Mouse (Mus musculus) adrenal gland, adult 8-10 months (tissue): ENCODE measurements around the gene Fyb. TPM values are rescaled to one million over a fixed set of nuclear protein-coding genes. Genes with fewer than 3 reads are reported as not detected.

Experiments used
- DNase-seq: peaks from one replicate; pipeline ENCODE4 v3.0.0; 2022
- total RNA-seq, 4 experiments: library from RNA; stranded (reverse); gene quantifications; 2 replicates each; pipeline ENCODE4 v1.2.4; 2022

Fyb gene
- total RNA-seq, 4 experiments from 2014 or later = 19.1 to 48.4 (median 40.8) TPM

- no peak for DNase-seq
Measured at GRCm38 (mm10) chr15:6661951-6662350, 139.3 kb downstream of the Fyb start.

- no peak for DNase-seq
Measured at GRCm38 (mm10) chr15:6663991-6664390, 141.3 kb downstream of the Fyb start.

DNA sequence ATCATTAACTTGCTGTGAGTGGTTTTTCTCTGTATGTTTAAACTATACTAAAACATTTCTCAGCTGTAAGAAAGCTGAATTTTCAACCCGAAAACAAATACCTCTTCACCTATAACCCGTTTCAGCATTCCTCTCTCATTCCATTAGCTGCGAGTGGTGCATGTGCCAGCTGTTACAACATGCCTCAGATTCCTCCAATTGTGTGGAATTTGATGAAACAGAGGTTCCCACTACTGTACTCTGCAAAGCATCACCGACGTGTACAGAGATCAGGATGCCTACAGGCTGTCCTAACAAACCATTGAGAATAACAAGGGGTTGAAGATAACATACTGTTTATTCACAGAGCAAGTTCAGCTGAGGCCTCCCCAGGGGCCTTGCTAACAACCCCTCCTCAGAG is 143.4 kb downstream of the Fyb start:
- no peak for DNase-seq

DNA sequence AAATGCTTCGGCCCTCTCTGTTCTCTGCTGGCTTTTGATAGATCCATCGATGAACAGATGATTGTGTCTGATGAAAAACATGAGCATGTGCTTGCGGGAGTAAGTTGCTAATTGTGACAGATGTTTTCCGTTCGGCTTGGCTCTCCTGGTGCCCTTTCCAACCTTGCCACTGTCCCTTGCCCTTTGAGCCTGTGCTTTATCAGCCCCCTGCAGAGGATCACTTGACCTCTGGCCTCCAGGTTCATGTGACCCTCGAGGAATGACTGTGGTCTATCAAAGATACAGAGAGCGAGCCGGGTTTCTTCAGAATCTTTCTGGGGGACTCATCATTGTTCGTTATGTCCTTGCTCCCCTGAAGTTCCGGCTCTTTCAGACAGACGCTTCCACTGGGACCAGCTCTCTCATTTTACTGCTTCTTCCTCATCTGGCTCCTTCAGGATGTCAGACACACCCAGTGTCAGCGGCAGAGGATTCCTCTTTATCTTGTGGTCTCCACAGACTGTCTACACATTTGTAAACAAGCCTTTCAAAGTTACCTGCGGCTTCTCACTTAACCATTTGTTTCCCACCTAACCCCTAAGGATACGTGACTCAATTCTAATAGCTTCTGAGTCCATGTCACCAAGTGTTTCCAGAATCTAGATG is 146.3 kb downstream of the Fyb start:
- DNase-seq = no peak

DNA sequence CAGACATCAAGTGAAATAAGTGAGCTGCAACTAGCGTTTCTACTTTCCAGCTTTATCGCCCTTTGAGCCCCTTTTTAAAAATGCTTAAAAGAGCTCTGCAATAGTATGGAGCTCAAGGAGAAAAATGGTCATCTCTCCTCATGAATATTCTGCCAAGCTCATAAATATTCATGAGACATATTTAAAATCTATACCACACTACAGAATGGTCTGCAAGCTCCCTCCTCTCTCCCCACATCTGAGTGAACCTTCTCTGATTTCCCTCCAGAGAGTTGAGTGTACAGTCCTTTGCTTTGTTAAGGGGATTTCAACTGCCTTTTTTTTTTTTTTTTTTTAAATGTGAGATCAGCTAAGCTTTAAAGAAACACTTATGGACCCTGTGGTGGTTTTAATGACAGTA is 155.8 kb downstream of the Fyb start:
- no peak for DNase-seq

- no peak for DNase-seq
Measured at GRCm38 (mm10) chr15:6702164-6702563, 179.5 kb downstream of the Fyb start.

GRCm38 (mm10) chr15:6705351-6705901 is 182.8 kb downstream of the Fyb start:
- DNase-seq = no peak

GRCm38 (mm10) chr15:6707551-6707935 is 184.9 kb downstream of the Fyb start:
- DNase-seq = peak; percentile 51

GRCm38 (mm10) chr15:6707936-6708525 is 185.4 kb downstream of the Fyb start, which contains the start of gene Rictor:
Gene Rictor, plus strand, starts transcription at chr15:6708379.
- DNase-seq = peak; percentile 53

- DNase-seq = peak; percentile 24
Measured at GRCm38 (mm10) chr15:6708526-6709441, 186.1 kb downstream of the Fyb start.

- no peak for DNase-seq
Measured at GRCm38 (mm10) chr15:6709618-6710017, 187.0 kb downstream of the Fyb start.

GRCm38 (mm10) chr15:6710341-6710740 is 187.7 kb downstream of the Fyb start:
- DNase-seq = no peak

GRCm38 (mm10) chr15:6711226-6711625 is 188.6 kb downstream of the Fyb start:
- DNase-seq = no peak

Other genes with a start within 250 kb of the Fyb start
- gene Dab2, start 223.1 kb upstream of the Fyb start, total RNA-seq = 100 to 1,000 TPM; 433 to 532 (median 460) TPM
- under 1 TPM in 1 of 4 experiments, not detected in 3; 0.46 TPM for gene C9, start 77.5 kb upstream of the Fyb start, total RNA-seq
- 10 to 100 TPM; 24.4 to 40.5 (median 28.9) TPM for gene Rictor, start 185.5 kb downstream of the Fyb start, total RNA-seq